Mouse (Mus musculus) forebrain, embryonic 14.5 days (tissue): Measurements from ENCODE around the gene Setd1a. TPM values are rescaled to one million over a fixed set of nuclear protein-coding genes. Genes with fewer than 3 reads are reported as not detected.

ENCODE experiments used
- ATAC-seq: fragments of 200-750 bp; cut with Nextera tagmentation; 2 replicates; pipeline ENCODE4 v1.8.0; 2017; ENCODE audit warnings: mild to moderate bottlenecking, moderate library complexity
- DNase-seq: peaks from one replicate; pipeline ENCODE4 v3.0.0-alpha.2; 2015; ENCODE audit warnings: low spot score
- H3K27ac ChIP-seq: fragments of 300-500 bp; sonication (generic); 2 replicates; pipeline ENCODE4 v1.5.1; 2014; ENCODE audit warnings: low read depth, mild to moderate bottlenecking, control low read depth, low read length, moderate library complexity
- H3K27me3 ChIP-seq: fragments of 300-500 bp; sonication (generic); replicated peaks from 2 replicates; pipeline ENCODE4 v1.6.1; 2014; ENCODE audit warnings: low read length, control low read depth, mixed read lengths; ENCODE audit not compliant: control insufficient read depth, insufficient read depth
- H3K36me3 ChIP-seq: fragments of 300-500 bp; sonication (generic); 2 replicates; pipeline ENCODE4 v1.6.1; 2014; ENCODE audit warnings: low read length, control low read depth; ENCODE audit not compliant: control insufficient read depth, insufficient read depth
- H3K4me1 ChIP-seq: fragments of 300-500 bp; sonication (generic); 2 replicates; pipeline ENCODE4 v1.6.1; 2014; ENCODE audit warnings: antibody characterized with exemption, low read length, control low read depth; ENCODE audit not compliant: control insufficient read depth, insufficient read depth
- H3K4me2 ChIP-seq: fragments of 300-500 bp; sonication (generic); 2 replicates; pipeline ENCODE4 v1.6.1; 2014; ENCODE audit warnings: mild to moderate bottlenecking, control low read depth, low read length
- H3K4me3 ChIP-seq: fragments of 300-500 bp; sonication (generic); 2 replicates; pipeline ENCODE4 v1.5.1; 2014; ENCODE audit warnings: low read depth, low read length, control low read depth
- H3K9ac ChIP-seq: fragments of 300-500 bp; sonication (generic); 2 replicates; pipeline ENCODE4 v1.6.1; 2014; ENCODE audit warnings: mild to moderate bottlenecking, low read length, control low read depth, moderate library complexity
- H3K9me3 ChIP-seq: fragments of 300-500 bp; sonication (generic); replicated peaks from 2 replicates; pipeline ENCODE4 v1.6.1; 2016; ENCODE audit warnings: low read length, control low read depth, mixed read lengths; ENCODE audit not compliant: control insufficient read depth
- WGBS: fragments of 180-500 bp; shearing (Covaris S2); extraction: QIAGEN DNeasy Blood & Tissue Kit; methylation state at CpG from one replicate; pipeline ENCODE4 v1.1.7; 2014; 5-methylcytosine and 5-hydroxymethylcytosine counted together
- polyA plus RNA-seq: library from polyadenylated mRNA; unstranded; fragments of >200 nt; fragmentation: Nextera tagmentation; extraction: Ambion mirVana; gene quantifications from 2 replicates; pipeline ENCODE4 v1.2.1, GENCODE M21; 2014

Gene Setd1a
- polyA plus RNA-seq, 1 experiment from 2014 or later, result 17.0 TPM

- Histone ChIP-seq H3K9ac (peak overlapping the region; percentile 90), H3K27ac (no peak overlapping the region), H3K36me3 (peaks cover 46% of the 10 kb centered on the region), H3K27me3 (no peaks in the 10 kb centered on the region), H3K4me3 (peak overlapping the region; percentile 96), H3K4me1 (peaks cover 9% of the 10 kb centered on the region), H3K9me3 (no peaks in the 10 kb centered on the region), H3K4me2 (peak overlapping the region; percentile 82)
- ATAC-seq, result no peak
- no peak for DNase-seq
- WGBS, result 71% methylated on average over 4 of the region's 4 CpGs
These were observed 1.9 kb downstream of the Setd1a start for GRCm38 (mm10) chr7:127778350-127778749.

GRCm38 (mm10) chr7:127785308-127785707 lies 8.8 kb downstream of the Setd1a start, which contains the start of gene Gm49388:
TSS of gene Gm49388 (plus strand) at chr7:127785608.
- WGBS, result 89% methylated on average over 7 of the region's 7 CpGs
- no peak within 1 kb of the TSS for H3K4me2 ChIP-seq
- DNase-seq, result no peak
- H3K36me3 ChIP-seq, result peaks cover 97% of the 10 kb centered on the region
- H3K4me3 ChIP-seq, result no peak within 1 kb of the TSS
- no peaks in the 10 kb centered on the region for H3K27me3 ChIP-seq
- no peak for ATAC-seq
- H3K9me3 ChIP-seq, result no peaks in the 10 kb centered on the region
- H3K9ac ChIP-seq, result no peak within 1 kb of the TSS
- H3K27ac ChIP-seq, result no peak within 1 kb of the TSS
- no peaks in the 10 kb centered on the region for H3K4me1 ChIP-seq

GRCm38 (mm10) chr7:127797076-127797845 lies 20.8 kb downstream of the Setd1a start:
- Histone ChIP-seq H3K27ac (no peak overlapping the region), H3K4me1 (no peaks in the 10 kb centered on the region), H3K4me2 (no peak overlapping the region), H3K9me3 (no peaks in the 10 kb centered on the region), H3K4me3 (no peak overlapping the region), H3K36me3 (peaks cover 85% of the 10 kb centered on the region), H3K9ac (no peak overlapping the region), H3K27me3 (no peaks in the 10 kb centered on the region)
- DNase-seq (no peak), ATAC-seq (no peak)
- 93% methylated on average over 23 of the region's 23 CpGs for WGBS

- WGBS, result 93% methylated on average over 4 of the region's 4 CpGs
- H3K9me3 ChIP-seq, result no peaks in the 10 kb centered on the region
- no peak for DNase-seq
- H3K4me3 ChIP-seq, result no peak overlapping the region
- peaks cover 71% of the 10 kb centered on the region for H3K36me3 ChIP-seq
- no peaks in the 10 kb centered on the region for H3K27me3 ChIP-seq
- no peak overlapping the region for H3K27ac ChIP-seq
- ATAC-seq, result no peak
- H3K4me2 ChIP-seq, result no peak overlapping the region
- no peaks in the 10 kb centered on the region for H3K4me1 ChIP-seq
- no peak overlapping the region for H3K9ac ChIP-seq
These were observed 22.1 kb downstream of the Setd1a start for GRCm38 (mm10) chr7:127798591-127798990.

- WGBS, result 92% methylated on average over 13 of the region's 13 CpGs
- no peak overlapping the region for H3K9ac ChIP-seq
- DNase-seq, result no peak
These were observed 22.7 kb downstream of the Setd1a start for GRCm38 (mm10) chr7:127799211-127799610.

GRCm38 (mm10) chr7:127799738-127800137 lies 23.3 kb downstream of the Setd1a start:
- no peak overlapping the region for H3K9ac ChIP-seq
- H3K27ac ChIP-seq, result no peak overlapping the region
- no peaks in the 10 kb centered on the region for H3K9me3 ChIP-seq
- no peak overlapping the region for H3K4me2 ChIP-seq
- H3K27me3 ChIP-seq, result no peaks in the 10 kb centered on the region
- WGBS, result 88% methylated on average over 1 of the region's 1 CpGs
- ATAC-seq, result peak; percentile 24; the same call in 1 of the 2 replicates
- H3K36me3 ChIP-seq, result peaks cover 61% of the 10 kb centered on the region
- no peak overlapping the region for H3K4me3 ChIP-seq
- no peaks in the 10 kb centered on the region for H3K4me1 ChIP-seq
- no peak for DNase-seq

More at GRCm38 (mm10) chr7:127799211-127799610, 22.7 kb downstream of the Setd1a start:
- H3K4me3 ChIP-seq, result no peak overlapping the region
- H3K4me2 ChIP-seq, result no peak overlapping the region
- H3K9me3 ChIP-seq, result no peaks in the 10 kb centered on the region
- H3K27ac ChIP-seq, result no peak overlapping the region
- H3K4me1 ChIP-seq, result no peaks in the 10 kb centered on the region
- ATAC-seq, result no peak
- no peaks in the 10 kb centered on the region for H3K27me3 ChIP-seq
- peaks cover 65% of the 10 kb centered on the region for H3K36me3 ChIP-seq

GRCm38 (mm10) chr7:127800435-127801009 lies 24.1 kb downstream of the Setd1a start, which contains the start of gene Hsd3b7:
TSS of gene Hsd3b7 (plus strand) at chr7:127800604.
- no peak within 1 kb of the TSS; the same call in 1 of the 2 replicates for H3K9ac ChIP-seq
- H3K4me2 ChIP-seq, result peak within 1 kb of the TSS; percentile 1; the same call in 1 of the 2 replicates
- H3K27me3 ChIP-seq, result no peaks in the 10 kb centered on the region
- peak; percentile 80 for ATAC-seq
- peak; percentile 88 for DNase-seq
- no peak within 1 kb of the TSS for H3K4me3 ChIP-seq
- no peak within 1 kb of the TSS for H3K27ac ChIP-seq
- H3K9me3 ChIP-seq, result no peaks in the 10 kb centered on the region
- 24% methylated on average over 6 of the region's 6 CpGs for WGBS
- H3K4me1 ChIP-seq, result no peaks in the 10 kb centered on the region
- H3K36me3 ChIP-seq, result peaks cover 56% of the 10 kb centered on the region

GRCm38 (mm10) chr7:127801010-127801621 lies 24.6 kb downstream of the Setd1a start:
- Histone ChIP-seq H3K4me3 (no peak overlapping the region), H3K9ac (no peak overlapping the region), H3K36me3 (peaks cover 50% of the 10 kb centered on the region), H3K4me1 (no peaks in the 10 kb centered on the region), H3K27me3 (no peaks in the 10 kb centered on the region), H3K27ac (no peak overlapping the region), H3K9me3 (no peaks in the 10 kb centered on the region), H3K4me2 (no peak overlapping the region)
- ATAC-seq (no peak), DNase-seq (no peak)
- WGBS, result 93% methylated on average over 8 of the region's 8 CpGs
